Mouse (Mus musculus) forebrain, embryonic 14.5 days (tissue): Measurements from ENCODE around the gene Myf6. TPM values are rescaled to one million over a fixed set of nuclear protein-coding genes. Genes with fewer than 3 reads are reported as not detected.

Source experiments
- ATAC-seq: fragments of 200-750 bp; cut with Nextera tagmentation; 2 replicates; pipeline ENCODE4 v1.8.0; 2017; ENCODE audit warnings: mild to moderate bottlenecking, moderate library complexity
- DNase-seq: peaks from one replicate; pipeline ENCODE4 v3.0.0-alpha.2; 2015; ENCODE audit warnings: low spot score
- H3K27ac ChIP-seq: fragments of 300-500 bp; sonication (generic); 2 replicates; pipeline ENCODE4 v1.5.1; 2014; ENCODE audit warnings: low read depth, mild to moderate bottlenecking, control low read depth, low read length, moderate library complexity
- H3K27me3 ChIP-seq: fragments of 300-500 bp; sonication (generic); replicated peaks from 2 replicates; pipeline ENCODE4 v1.6.1; 2014; ENCODE audit warnings: low read length, control low read depth, mixed read lengths; ENCODE audit not compliant: control insufficient read depth, insufficient read depth
- H3K36me3 ChIP-seq: fragments of 300-500 bp; sonication (generic); 2 replicates; pipeline ENCODE4 v1.6.1; 2014; ENCODE audit warnings: low read length, control low read depth; ENCODE audit not compliant: control insufficient read depth, insufficient read depth
- H3K4me1 ChIP-seq: fragments of 300-500 bp; sonication (generic); 2 replicates; pipeline ENCODE4 v1.6.1; 2014; ENCODE audit warnings: antibody characterized with exemption, low read length, control low read depth; ENCODE audit not compliant: control insufficient read depth, insufficient read depth
- H3K4me2 ChIP-seq: fragments of 300-500 bp; sonication (generic); 2 replicates; pipeline ENCODE4 v1.6.1; 2014; ENCODE audit warnings: mild to moderate bottlenecking, control low read depth, low read length
- H3K4me3 ChIP-seq: fragments of 300-500 bp; sonication (generic); 2 replicates; pipeline ENCODE4 v1.5.1; 2014; ENCODE audit warnings: low read depth, low read length, control low read depth
- H3K9ac ChIP-seq: fragments of 300-500 bp; sonication (generic); 2 replicates; pipeline ENCODE4 v1.6.1; 2014; ENCODE audit warnings: mild to moderate bottlenecking, low read length, control low read depth, moderate library complexity
- H3K9me3 ChIP-seq: fragments of 300-500 bp; sonication (generic); replicated peaks from 2 replicates; pipeline ENCODE4 v1.6.1; 2016; ENCODE audit warnings: low read length, control low read depth, mixed read lengths; ENCODE audit not compliant: control insufficient read depth
- WGBS: fragments of 180-500 bp; shearing (Covaris S2); extraction: QIAGEN DNeasy Blood & Tissue Kit; methylation state at CpG from one replicate; pipeline ENCODE4 v1.1.7; 2014; 5-methylcytosine and 5-hydroxymethylcytosine counted together
- polyA plus RNA-seq: library from polyadenylated mRNA; unstranded; fragments of >200 nt; fragmentation: Nextera tagmentation; extraction: Ambion mirVana; gene quantifications from 2 replicates; pipeline ENCODE4 v1.2.1, GENCODE M21; 2014

Gene Myf6
- polyA plus RNA-seq, 1 experiment from 2014 or later: not detected

- H3K4me2 ChIP-seq: no peak overlapping the region
- DNase-seq (no peak), ATAC-seq (no peak)
- no peaks in the 10 kb centered on the region for H3K4me1 ChIP-seq
- H3K9ac ChIP-seq: no peak overlapping the region
- H3K4me3 ChIP-seq: no peak overlapping the region
- WGBS: 94% methylated on average over 7 of the region's 7 CpGs
- no peak overlapping the region for H3K27ac ChIP-seq
- H3K36me3 ChIP-seq: no peaks in the 10 kb centered on the region
- H3K27me3 ChIP-seq: no peaks in the 10 kb centered on the region
- H3K9me3 ChIP-seq: no peaks in the 10 kb centered on the region
These were observed 5.1 kb upstream of the Myf6 start for GRCm38 (mm10) chr10:107499656-107500055.

DNA sequence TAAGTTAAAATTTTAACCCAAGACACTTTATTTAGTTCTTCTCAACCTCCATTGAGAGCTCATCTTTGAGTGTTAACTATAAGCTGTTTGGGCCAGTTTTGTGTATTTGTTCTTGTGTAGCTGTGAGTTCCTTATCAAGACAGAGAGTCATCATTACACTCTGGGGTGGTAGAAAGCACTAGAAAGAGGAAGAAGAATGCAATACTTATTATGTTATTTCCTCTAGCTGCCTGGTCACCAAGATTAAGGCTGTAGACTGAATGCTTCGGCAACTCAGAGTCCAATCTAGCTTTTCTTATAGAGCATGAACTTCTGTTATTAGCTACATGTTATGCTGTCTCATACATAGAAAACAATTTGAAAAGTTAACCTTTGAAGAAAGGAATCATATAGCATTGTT, 1.9 kb upstream of the Myf6 start:
- Histone ChIP-seq H3K9ac (no peak overlapping the region), H3K4me2 (no peak overlapping the region), H3K4me1 (no peaks in the 10 kb centered on the region), H3K9me3 (no peaks in the 10 kb centered on the region), H3K27me3 (no peaks in the 10 kb centered on the region), H3K36me3 (no peaks in the 10 kb centered on the region), H3K27ac (no peak overlapping the region), H3K4me3 (no peak overlapping the region)
- 93% methylated on average over 1 of the region's 1 CpGs for WGBS
- ATAC-seq: no peak
- DNase-seq: no peak

- DNase-seq (no peak), ATAC-seq (peak; percentile 81)
- peak overlapping the region; percentile 53 for H3K4me2 ChIP-seq
- no peaks in the 10 kb centered on the region for H3K9me3 ChIP-seq
- H3K9ac ChIP-seq: peak overlapping the region; percentile 55
- no peaks in the 10 kb centered on the region for H3K36me3 ChIP-seq
- H3K27me3 ChIP-seq: no peaks in the 10 kb centered on the region
- H3K4me1 ChIP-seq: no peaks in the 10 kb centered on the region
- WGBS: 48% methylated on average over 20 of the region's 20 CpGs
- H3K4me3 ChIP-seq: peak overlapping the region; percentile 27
- no peak overlapping the region for H3K27ac ChIP-seq
These were observed 710 bp downstream of the Myf6 start for GRCm38 (mm10) chr10:107493580-107494474.

DNA sequence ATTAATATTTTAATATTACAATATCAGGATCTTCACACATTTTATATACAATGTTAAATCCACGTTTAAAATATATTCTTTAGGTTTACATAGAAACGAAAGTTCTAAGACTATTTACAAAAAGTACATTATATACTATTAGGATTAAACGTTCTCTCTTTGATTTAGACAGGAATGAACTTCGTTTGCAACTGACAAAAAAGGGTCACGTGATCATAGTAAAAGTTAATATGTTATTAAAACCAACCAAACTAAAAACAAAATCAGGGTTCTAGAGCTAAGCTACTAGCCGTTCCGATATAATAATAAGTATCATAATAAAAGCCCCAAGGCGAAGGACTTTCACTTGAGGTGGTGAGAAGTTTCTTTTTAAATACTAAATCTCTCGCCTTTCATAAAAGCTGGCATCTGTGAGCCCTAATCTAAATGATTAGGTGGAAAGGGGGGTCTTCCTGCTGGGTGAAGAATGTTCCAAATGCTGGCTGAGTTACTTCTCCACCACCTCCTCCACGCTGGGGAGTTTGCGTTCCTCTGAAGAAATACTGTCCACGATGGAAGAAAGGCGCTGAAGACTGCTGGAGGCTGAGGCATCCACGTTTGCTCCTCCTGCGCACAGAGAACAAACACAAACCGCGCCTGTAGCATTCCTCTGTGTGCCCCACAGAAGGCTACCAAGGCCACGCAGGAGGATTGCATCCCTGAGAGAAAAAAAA, 1.5 kb downstream of the Myf6 start:
- Histone ChIP-seq H3K27me3 (no peaks in the 10 kb centered on the region), H3K4me3 (peak overlapping the region; percentile 27), H3K27ac (no peak overlapping the region), H3K9me3 (no peaks in the 10 kb centered on the region), H3K4me2 (peak overlapping the region; percentile 53), H3K36me3 (no peaks in the 10 kb centered on the region), H3K9ac (peak overlapping the region; percentile 55), H3K4me1 (no peaks in the 10 kb centered on the region)
- ATAC-seq (peak; percentile 66), DNase-seq (peak; percentile 43)
- WGBS: 32% methylated on average over 18 of the region's 18 CpGs

DNA sequence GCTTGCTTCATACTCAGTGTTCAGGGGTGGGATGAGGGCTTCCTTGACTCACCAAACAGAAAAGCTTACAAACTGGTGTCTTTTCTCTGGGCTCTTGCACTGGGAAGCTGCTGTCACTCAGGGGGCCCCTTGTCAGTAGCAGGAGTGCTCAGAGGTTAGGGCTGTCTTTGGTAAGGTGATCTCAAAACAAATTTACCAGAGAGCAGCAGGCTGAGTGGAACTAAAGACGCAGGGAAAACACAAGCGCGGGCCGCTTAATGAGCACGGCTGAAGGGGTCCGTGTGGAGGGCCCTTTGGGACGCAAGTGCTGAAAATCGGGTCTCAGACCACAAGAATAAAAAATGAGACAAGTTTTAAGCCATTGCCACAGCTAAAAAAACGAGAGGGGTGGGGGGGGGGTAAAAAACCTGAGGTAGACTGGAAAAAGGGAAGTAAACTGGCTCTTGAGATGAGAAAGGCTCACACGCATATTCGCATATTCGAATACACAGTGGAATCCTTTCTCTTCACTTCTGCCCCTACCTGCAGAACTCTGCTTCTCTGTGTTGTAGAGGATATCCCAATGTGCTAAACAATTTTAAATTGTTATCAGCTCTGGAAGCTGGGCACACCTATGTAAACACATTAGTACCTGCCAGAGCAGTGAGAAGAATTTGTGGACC, 5.8 kb downstream of the Myf6 start:
- Histone ChIP-seq H3K36me3 (no peaks in the 10 kb centered on the region), H3K4me3 (no peak overlapping the region), H3K27me3 (no peaks in the 10 kb centered on the region), H3K4me2 (no peak overlapping the region), H3K9ac (no peak overlapping the region), H3K27ac (no peak overlapping the region), H3K4me1 (no peaks in the 10 kb centered on the region), H3K9me3 (no peaks in the 10 kb centered on the region)
- 31% methylated on average over 12 of the region's 12 CpGs for WGBS
- ATAC-seq (no peak), DNase-seq (peak; percentile 14)

DNA sequence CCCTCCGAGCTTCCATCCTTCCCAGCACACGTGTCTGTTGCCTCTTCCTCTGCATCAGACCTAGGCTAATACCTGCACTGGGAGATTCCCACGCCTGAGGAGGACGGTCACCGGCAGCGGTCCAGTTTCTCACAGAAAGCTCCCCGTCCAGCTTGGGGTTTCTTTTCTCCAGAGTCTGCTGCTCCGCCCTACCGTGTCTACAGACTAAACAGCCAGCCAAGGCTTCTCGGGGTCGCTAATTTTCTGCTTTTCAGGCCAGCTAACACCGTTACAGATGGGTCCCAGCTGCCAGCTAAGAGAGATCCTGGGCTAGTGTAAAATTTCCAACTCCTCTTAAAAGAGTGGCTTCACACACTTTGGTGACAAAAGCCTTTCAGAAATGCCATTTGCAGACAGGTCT, 7.8 kb downstream of the Myf6 start:
- H3K27me3 ChIP-seq: no peaks in the 10 kb centered on the region
- ATAC-seq (no peak), DNase-seq (no peak)
- no peaks in the 10 kb centered on the region for H3K36me3 ChIP-seq
- H3K9ac ChIP-seq: no peak overlapping the region
- no peaks in the 10 kb centered on the region for H3K9me3 ChIP-seq
- H3K4me1 ChIP-seq: no peaks in the 10 kb centered on the region
- WGBS: 77% methylated on average over 12 of the region's 12 CpGs
- no peak overlapping the region for H3K4me3 ChIP-seq
- no peak overlapping the region for H3K4me2 ChIP-seq
- H3K27ac ChIP-seq: no peak overlapping the region

- H3K9me3 ChIP-seq: no peaks in the 10 kb centered on the region
- DNase-seq (no peak), ATAC-seq (no peak)
- H3K27ac ChIP-seq: no peak within 1 kb of the TSS
- no peak within 1 kb of the TSS for H3K4me3 ChIP-seq
- H3K4me1 ChIP-seq: no peaks in the 10 kb centered on the region
- no peaks in the 10 kb centered on the region for H3K36me3 ChIP-seq
- 77% methylated on average over 8 of the region's 8 CpGs for WGBS
- H3K9ac ChIP-seq: no peak within 1 kb of the TSS
- no peaks in the 10 kb centered on the region for H3K27me3 ChIP-seq
- no peak within 1 kb of the TSS for H3K4me2 ChIP-seq
These were observed 8.7 kb downstream of the Myf6 start, which contains the start of gene Myf5 for GRCm38 (mm10) chr10:107485870-107486269. Gene Myf5, minus strand, starts transcription at chr10:107486134.

- no peak overlapping the region for H3K4me2 ChIP-seq
- DNase-seq (no peak), ATAC-seq (no peak)
- no peaks in the 10 kb centered on the region for H3K4me1 ChIP-seq
- no peaks in the 10 kb centered on the region for H3K36me3 ChIP-seq
- no peaks in the 10 kb centered on the region for H3K9me3 ChIP-seq
- H3K27me3 ChIP-seq: no peaks in the 10 kb centered on the region
- WGBS: 89% methylated on average over 10 of the region's 10 CpGs
- H3K27ac ChIP-seq: no peak overlapping the region
- no peak overlapping the region for H3K9ac ChIP-seq
- no peak overlapping the region for H3K4me3 ChIP-seq
These were observed 10.5 kb downstream of the Myf6 start for GRCm38 (mm10) chr10:107484050-107484449.
